Mouse (Mus musculus) layer of hippocampus, adult 8-10 months (tissue): ENCODE results near the gene Rap1gap2. TPM values are rescaled to one million over a fixed set of nuclear protein-coding genes. Genes with fewer than 3 reads are reported as not detected.

Experiments used
- DNase-seq, 2 experiments: peaks; one replicate each; pipeline ENCODE4 v3.0.0; 2022; ENCODE audit warnings: low spot score in 2 of 2
- total RNA-seq, 4 experiments: library from RNA; stranded (reverse); gene quantifications; 2 replicates each; pipeline ENCODE4 v1.2.4; 2022

Rap1gap2 gene
- total RNA-seq, 4 experiments from 2014 or later = 115 to 147 (median 127) TPM

GRCm38 (mm10) chr11:74414112-74414511 is 196.6 kb downstream of the Rap1gap2 start:
- no peak for DNase-seq

GRCm38 (mm10) chr11:74413449-74413972 is 197.2 kb downstream of the Rap1gap2 start:
- no peak for DNase-seq

GRCm38 (mm10) chr11:74412462-74412861 is 198.3 kb downstream of the Rap1gap2 start:
- DNase-seq = no peak

GRCm38 (mm10) chr11:74411943-74412342 is 198.8 kb downstream of the Rap1gap2 start:
- no peak for DNase-seq

- no peak for DNase-seq
Observed at GRCm38 (mm10) chr11:74409757-74410174, 200.9 kb downstream of the Rap1gap2 start.

GRCm38 (mm10) chr11:74409447-74409754 is 201.3 kb downstream of the Rap1gap2 start:
- no peak for DNase-seq

- peak; percentile 86 to 89 for DNase-seq
Observed at GRCm38 (mm10) chr11:74408587-74409446, 201.9 kb downstream of the Rap1gap2 start.

GRCm38 (mm10) chr11:74405201-74405600 is 205.5 kb downstream of the Rap1gap2 start:
- DNase-seq = no peak

GRCm38 (mm10) chr11:74404216-74404615 is 206.5 kb downstream of the Rap1gap2 start:
- DNase-seq = no peak

- no peak for DNase-seq
Observed at GRCm38 (mm10) chr11:74402126-74402525, 208.6 kb downstream of the Rap1gap2 start.

- no peak for DNase-seq
Observed at GRCm38 (mm10) chr11:74395583-74395982, 215.1 kb downstream of the Rap1gap2 start.

- DNase-seq = no peak
Observed at GRCm38 (mm10) chr11:74393489-74393888, 217.2 kb downstream of the Rap1gap2 start.

- no peak for DNase-seq
Observed at GRCm38 (mm10) chr11:74392903-74393302, 217.8 kb downstream of the Rap1gap2 start.

- DNase-seq = no peak
Observed at GRCm38 (mm10) chr11:74391899-74392298, 218.8 kb downstream of the Rap1gap2 start.

- no peak for DNase-seq
Observed at GRCm38 (mm10) chr11:74387203-74387602, 223.5 kb downstream of the Rap1gap2 start.

- DNase-seq = no peak
Observed at GRCm38 (mm10) chr11:74385674-74386073, 225.0 kb downstream of the Rap1gap2 start.

- no peak for DNase-seq
Observed at GRCm38 (mm10) chr11:74379166-74379873, 231.4 kb downstream of the Rap1gap2 start.

GRCm38 (mm10) chr11:74376847-74377246 is 233.9 kb downstream of the Rap1gap2 start:
- peak in 1 of 2 experiments; percentile 67 for DNase-seq

GRCm38 (mm10) chr11:74371393-74372100 is 239.2 kb downstream of the Rap1gap2 start:
- peak in 1 of 2 experiments; percentile 83 for DNase-seq

GRCm38 (mm10) chr11:74361769-74362168 is 248.9 kb downstream of the Rap1gap2 start, which contains the start of gene Olfr412:
Olfr412 (plus strand) TSS chr11:74362069.
- no peak for DNase-seq

GRCm38 (mm10) chr11:74352550-74352949 is 258.2 kb downstream of the Rap1gap2 start, which contains the start of gene Olfr411:
Olfr411 (minus strand) TSS chr11:74352650.
- DNase-seq = no peak
